Mouse (Mus musculus): ENCODE measurements around the gene Rgs18. TPM values are rescaled to one million over a fixed set of nuclear protein-coding genes. Genes with fewer than 3 reads are reported as not detected.

The Rgs18 gene
- total and polyA plus RNA-seq, 3 experiments: 0.54 to 28.1 (median 14.5) TPM

GRCm38 (mm10) chr1:144737739-144738138, 37.5 kb downstream of the Rgs18 start:
- H3K9me3 ChIP-seq (replicated peaks): no peaks in the 10 kb centered on the region
- no peak overlapping the region for H3K4me3 ChIP-seq (ENCODE audit: low read depth, low read length)
- no peaks in the 10 kb centered on the region for H3K36me3 ChIP-seq (replicated peaks)
- no peaks in the 10 kb centered on the region for H3K4me1 ChIP-seq (ENCODE audit: insufficient read depth, low read depth, low read length)
- ATAC-seq (ENCODE audit: extremely low read depth, insufficient number of reproducible peaks, low FRiP score, poor library complexity, severe bottlenecking) (no peak), DNase-seq (ENCODE audit: low spot score) (no peak)
- TF ChIP-seq CTCF (IDR thresholded peaks at IDR 0.05; ENCODE audit: low read depth, low read length): no peak
- TF ChIP-seq GATA1 (IDR thresholded peaks at IDR 0.05; ENCODE audit: borderline replicate concordance, low read length): no peak
- no peak for TF ChIP-seq TAL1 (conservative IDR thresholded peaks at IDR 0.05; ENCODE audit: low read depth, low read length)
- TF ChIP-seq POLR2AphosphoS5 (IDR thresholded peaks at IDR 0.05; ENCODE audit: insufficient replicate concordance, low read depth, low read length): no peak
- TF ChIP-seq GATA2 (IDR thresholded peaks at IDR 0.05; ENCODE audit: borderline replicate concordance, low read depth, low read length): no peak
- H3K27me3 ChIP-seq (ENCODE audit: insufficient read depth, low read length): no peaks in the 10 kb centered on the region

GRCm38 (mm10) chr1:144720736-144721135, 54.5 kb downstream of the Rgs18 start:
- H3K27me3 ChIP-seq (ENCODE audit: insufficient read depth, low read length): no peaks in the 10 kb centered on the region
- no peaks in the 10 kb centered on the region for H3K4me1 ChIP-seq (ENCODE audit: insufficient read depth, low read depth, low read length)
- ATAC-seq (ENCODE audit: extremely low read depth, insufficient number of reproducible peaks, low FRiP score, poor library complexity, severe bottlenecking): no peak
- TF ChIP-seq CTCF (IDR thresholded peaks at IDR 0.05; ENCODE audit: low read depth, low read length) (no peak), GATA2 (IDR thresholded peaks at IDR 0.05; ENCODE audit: borderline replicate concordance, low read depth, low read length) (no peak), TAL1 (conservative IDR thresholded peaks at IDR 0.05; ENCODE audit: low read depth, low read length) (no peak)
- H3K9me3 ChIP-seq (replicated peaks): peaks cover 3% of the 10 kb centered on the region; the same call in 1 of the 2 replicates
- H3K4me3 ChIP-seq (ENCODE audit: low read depth, low read length): no peak overlapping the region
- H3K36me3 ChIP-seq (replicated peaks): no peaks in the 10 kb centered on the region
- DNase-seq (ENCODE audit: low spot score): no peak

DNA sequence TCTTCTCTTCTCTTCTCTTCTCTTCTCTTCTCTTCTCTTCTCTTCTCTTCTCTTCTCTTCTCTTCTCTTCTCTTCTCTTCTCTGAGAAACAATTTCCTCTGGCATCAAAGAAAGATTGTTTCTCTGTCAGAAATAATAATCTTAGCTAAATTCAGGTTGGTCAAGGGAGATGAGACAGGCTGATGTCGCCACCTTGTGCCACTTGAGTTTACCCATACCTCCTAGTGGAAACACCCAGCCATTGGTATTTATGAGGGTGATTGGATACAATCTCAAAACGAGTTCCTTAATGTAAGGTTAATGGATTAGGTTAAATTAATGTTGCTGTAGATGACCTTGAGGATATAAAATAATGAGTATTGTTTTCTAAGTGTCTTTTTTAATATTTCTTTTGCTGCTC, 70.9 kb downstream of the Rgs18 start:
- H3K9me3 ChIP-seq (replicated peaks): 0 out of 2 replicates have a peak, but pooled peaks cover 3% of the 10 kb centered on the region
- no peaks in the 10 kb centered on the region for H3K36me3 ChIP-seq (replicated peaks)
- no peak overlapping the region for H3K4me3 ChIP-seq (ENCODE audit: low read depth, low read length)
- ATAC-seq (ENCODE audit: extremely low read depth, insufficient number of reproducible peaks, low FRiP score, poor library complexity, severe bottlenecking) (no peak), DNase-seq (ENCODE audit: low spot score) (no peak)
- H3K27me3 ChIP-seq (ENCODE audit: insufficient read depth, low read length): 0 out of 2 replicates have a peak, but pooled peaks cover 3% of the 10 kb centered on the region
- TF ChIP-seq POLR2AphosphoS5 (IDR thresholded peaks at IDR 0.05; ENCODE audit: insufficient replicate concordance, low read depth, low read length): no peak
- TF ChIP-seq GATA1 (IDR thresholded peaks at IDR 0.05; ENCODE audit: borderline replicate concordance, low read length): no peak
- no peak for TF ChIP-seq GATA2 (IDR thresholded peaks at IDR 0.05; ENCODE audit: borderline replicate concordance, low read depth, low read length)
- no peak for TF ChIP-seq CTCF (IDR thresholded peaks at IDR 0.05; ENCODE audit: low read depth, low read length)
- TF ChIP-seq TAL1 (conservative IDR thresholded peaks at IDR 0.05; ENCODE audit: low read depth, low read length): no peak
- no peaks in the 10 kb centered on the region for H3K4me1 ChIP-seq (ENCODE audit: insufficient read depth, low read depth, low read length)

Other genes starting within 250 kb of the Rgs18 start
- not detected in 2 replicates for gene Rgs21, start 207.8 kb downstream of the Rgs18 start, total RNA-seq (2014; fragmentation: Nextera tagmentation)
- gene Rgs21, start 207.8 kb downstream of the Rgs18 start, total RNA-seq (2017): under 0.01 and 0.16 TPM in 2 replicates
- gene Rgs21, start 207.8 kb downstream of the Rgs18 start, polyA plus RNA-seq (2012): not detected in 2 replicates

Measured in G1E (cell line).